Mouse (Mus musculus) heart, postnatal 0 days (tissue): ENCODE measurements around the gene Nxph3.

ENCODE experiments used
- CTCF ChIP-seq: IDR thresholded peaks from 2 replicates; pipeline ENCODE4 v1.5.1; 2016; ENCODE audit warnings: antibody characterized with exemption, control low read depth, low read depth
- EP300 ChIP-seq: IDR thresholded peaks from 2 replicates; pipeline ENCODE4 v1.6.1; 2016; ENCODE audit warnings: antibody characterized with exemption, low read depth

DNA sequence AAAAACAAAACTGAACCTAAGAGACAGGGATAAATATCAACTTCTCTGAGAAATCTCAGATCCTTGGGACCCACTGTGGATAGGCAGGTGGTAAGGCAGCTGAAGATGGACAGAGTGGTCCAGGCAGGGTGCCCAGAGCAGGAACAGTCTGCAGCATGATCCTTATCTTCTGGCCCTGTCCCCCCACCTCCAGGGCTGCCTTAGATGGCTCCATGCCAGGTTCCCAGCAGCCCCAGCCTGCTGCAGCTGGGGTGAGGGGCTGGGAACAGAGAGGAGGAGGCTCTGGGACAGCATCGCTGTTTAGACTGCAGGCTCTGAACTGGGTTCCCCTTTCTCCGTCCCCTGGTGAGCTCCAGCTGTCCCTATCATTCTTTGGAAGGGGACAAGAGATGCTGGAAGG is 45.4 kb upstream of the Nxph3 start:
- TF ChIP-seq CTCF (no peak), EP300 (no peak)
